Mouse (Mus musculus) lung, embryonic 15.5 days (tissue): ENCODE results near the gene Bend3. TPM values are rescaled to one million over a fixed set of nuclear protein-coding genes. Genes with fewer than 3 reads are reported as not detected.
"Not testable (repeated sequence)": the region's sequence is repeated elsewhere in the genome, so short reads cannot be mapped to it uniquely, and the experiment has no call there.

Experiments
- ATAC-seq: fragments of 200-750 bp; cut with Nextera tagmentation; 2 replicates; pipeline ENCODE4 v1.8.0; 2017; ENCODE audit warnings: moderate number of reproducible peaks, borderline replicate concordance; ENCODE audit not compliant: low FRiP score, low TSS enrichment; ENCODE audit errors: extremely low read depth
- H3K27ac ChIP-seq: fragments of 300-500 bp; sonication (generic); 2 replicates; pipeline ENCODE4 v1.5.1; 2015; ENCODE audit warnings: moderate library complexity, mild to moderate bottlenecking, inconsistent platforms
- H3K27me3 ChIP-seq: fragments of 300-500 bp; sonication (generic); 2 replicates; pipeline ENCODE4 v1.6.1; 2015; ENCODE audit warnings: inconsistent platforms
- H3K36me3 ChIP-seq: fragments of 300-500 bp; sonication (generic); 2 replicates; pipeline ENCODE4 v1.6.1; 2015; ENCODE audit warnings: inconsistent platforms
- H3K4me1 ChIP-seq: fragments of 300-500 bp; sonication (generic); 2 replicates; pipeline ENCODE4 v1.6.1; 2015; ENCODE audit warnings: inconsistent platforms
- H3K4me2 ChIP-seq: fragments of 300-500 bp; sonication (generic); 2 replicates; pipeline ENCODE4 v1.6.1; 2015; ENCODE audit warnings: inconsistent platforms, mild to moderate bottlenecking, moderate library complexity
- H3K4me3 ChIP-seq: fragments of 300-500 bp; sonication (generic); 2 replicates; pipeline ENCODE4 v1.5.1; 2015; ENCODE audit warnings: mild to moderate bottlenecking, inconsistent platforms
- H3K9ac ChIP-seq: fragments of 300-500 bp; sonication (generic); 2 replicates; pipeline ENCODE4 v1.6.1; 2015; ENCODE audit warnings: inconsistent platforms
- H3K9me3 ChIP-seq: fragments of 300-500 bp; sonication (generic); 2 replicates; pipeline ENCODE4 v1.6.1; 2016; ENCODE audit warnings: inconsistent platforms
- WGBS: fragments of 180-500 bp; shearing (Covaris S2); methylation state at CpG from one replicate; pipeline ENCODE4 v1.1.7; 2015; 5-methylcytosine and 5-hydroxymethylcytosine counted together
- polyA plus RNA-seq: library from polyadenylated mRNA; unstranded; fragments of >200 nt; fragmentation: Nextera tagmentation; extraction: Ambion mirVana; gene quantifications from 2 replicates; pipeline ENCODE4 v1.2.1, GENCODE M21; 2015

Gene Bend3
- polyA plus RNA-seq, 1 experiment from 2014 or later, result 4.3 TPM

DNA sequence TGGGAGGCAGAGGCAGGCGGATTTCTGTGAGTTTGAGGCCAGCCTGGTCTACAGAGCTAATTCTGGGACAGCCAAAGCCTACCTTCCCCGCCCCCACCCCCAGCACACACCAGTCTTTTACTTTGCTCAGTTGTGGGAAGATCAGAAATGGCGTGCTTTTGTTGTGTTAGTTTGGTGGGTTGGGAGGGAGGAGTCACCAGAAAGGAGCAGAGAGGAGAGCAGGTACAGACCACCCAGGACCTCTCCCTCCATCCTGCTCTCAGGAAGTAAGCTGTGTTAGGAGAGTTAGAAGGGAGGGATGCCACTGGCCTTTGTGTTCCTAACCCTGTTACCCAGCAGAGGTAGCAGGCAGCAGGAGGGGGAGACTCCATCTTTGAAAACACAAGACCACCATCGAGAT, 28.4 kb downstream of the Bend3 start:
- ATAC-seq, result no peak
- Histone ChIP-seq H3K9ac (no peak overlapping the region), H3K4me1 (no peaks in the 10 kb centered on the region), H3K4me3 (no peak overlapping the region), H3K4me2 (no peak overlapping the region), H3K27ac (no peak overlapping the region), H3K36me3 (peaks cover 29% of the 10 kb centered on the region), H3K9me3 (no peaks in the 10 kb centered on the region), H3K27me3 (no peaks in the 10 kb centered on the region)
- WGBS, result 68% methylated on average over 4 of the region's 4 CpGs

DNA sequence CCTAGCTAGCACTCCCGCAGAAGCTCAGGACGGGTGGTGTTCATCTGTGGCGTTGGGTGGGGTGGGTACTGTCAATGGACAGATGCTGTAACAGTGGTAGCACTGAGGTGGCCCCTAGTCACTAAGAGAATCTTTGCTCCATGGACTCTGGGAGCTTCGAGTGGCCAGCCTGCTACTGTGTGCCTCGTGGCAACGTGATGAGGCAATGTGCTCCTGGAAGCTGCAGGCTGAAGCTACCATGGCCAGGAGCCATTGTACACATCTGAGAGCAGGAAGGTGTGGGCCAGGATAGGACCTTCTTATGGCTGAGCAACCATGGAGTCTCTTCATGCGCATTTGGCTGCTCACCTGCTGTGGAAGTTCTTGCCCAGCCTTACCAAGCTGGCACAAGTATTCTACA, 30.6 kb downstream of the Bend3 start:
- Histone ChIP-seq H3K9ac (no peak overlapping the region), H3K36me3 (peaks cover 38% of the 10 kb centered on the region), H3K4me1 (no peaks in the 10 kb centered on the region), H3K27me3 (no peaks in the 10 kb centered on the region), H3K4me3 (no peak overlapping the region), H3K27ac (no peak overlapping the region), H3K9me3 (no peaks in the 10 kb centered on the region), H3K4me2 (no peak overlapping the region)
- ATAC-seq, result no peak
- WGBS, result 91% methylated on average over 7 of the region's 7 CpGs

GRCm38 (mm10) chr10:43512976-43513375, 34.3 kb downstream of the Bend3 start:
- Histone ChIP-seq H3K4me2 (no peak overlapping the region), H3K27ac (no peak overlapping the region)
- WGBS, result 88% methylated on average over 10 of the region's 10 CpGs

DNA sequence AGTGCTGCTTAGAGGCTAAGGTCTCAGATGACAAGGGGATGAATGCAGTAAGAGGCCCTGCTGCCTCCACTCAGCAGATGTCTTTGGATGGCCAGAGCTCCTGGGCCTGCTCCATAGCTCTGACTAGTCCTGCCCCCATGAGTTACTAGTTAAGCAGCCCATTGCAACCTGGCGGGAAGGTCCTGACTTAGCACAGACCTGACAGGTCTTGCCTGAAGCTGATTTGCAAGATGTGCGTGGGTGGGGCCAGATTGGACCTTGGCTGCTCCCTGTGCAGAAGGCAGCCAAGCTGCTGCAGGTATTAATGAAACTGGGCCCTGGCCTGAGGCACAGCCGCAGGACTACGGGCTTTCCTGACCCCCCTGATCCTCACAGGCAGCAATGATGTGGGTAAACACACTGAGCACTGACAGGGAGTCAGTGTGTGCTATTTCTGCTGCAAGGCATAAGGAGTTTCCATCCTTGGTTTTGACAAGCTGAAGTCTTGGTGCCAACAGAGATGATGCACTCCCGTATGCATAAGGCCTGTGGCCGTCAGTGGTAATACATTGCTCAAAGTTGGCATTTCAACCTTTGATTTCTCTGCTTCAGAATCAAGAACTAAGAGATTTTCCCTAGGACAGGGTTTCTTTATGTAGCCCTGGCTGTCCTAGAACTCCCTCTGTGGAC, 38.5 kb downstream of the Bend3 start:
- Histone ChIP-seq H3K36me3 (peaks cover 9% of the 10 kb centered on the region; the same call in 1 of the 2 replicates), H3K9me3 (no peaks in the 10 kb centered on the region), H3K4me2 (no peak overlapping the region), H3K9ac (no peak overlapping the region), H3K27me3 (no peaks in the 10 kb centered on the region), H3K4me1 (peaks cover 18% of the 10 kb centered on the region; the same call in 1 of the 2 replicates), H3K27ac (peak overlapping the region; percentile 69; the same call in 1 of the 2 replicates), H3K4me3 (no peak overlapping the region)
- no peak for ATAC-seq
- 65% methylated on average over 6 of the region's 6 CpGs for WGBS

More at GRCm38 (mm10) chr10:43512976-43513375, 34.3 kb downstream of the Bend3 start:
- H3K9ac ChIP-seq, result no peak overlapping the region
- H3K36me3 ChIP-seq, result peaks cover 34% of the 10 kb centered on the region
- no peaks in the 10 kb centered on the region for H3K27me3 ChIP-seq
- H3K4me1 ChIP-seq, result peaks cover 11% of the 10 kb centered on the region; the same call in 1 of the 2 replicates
- H3K4me3 ChIP-seq, result no peak overlapping the region
- H3K9me3 ChIP-seq, result no peaks in the 10 kb centered on the region
- no peak for ATAC-seq

DNA sequence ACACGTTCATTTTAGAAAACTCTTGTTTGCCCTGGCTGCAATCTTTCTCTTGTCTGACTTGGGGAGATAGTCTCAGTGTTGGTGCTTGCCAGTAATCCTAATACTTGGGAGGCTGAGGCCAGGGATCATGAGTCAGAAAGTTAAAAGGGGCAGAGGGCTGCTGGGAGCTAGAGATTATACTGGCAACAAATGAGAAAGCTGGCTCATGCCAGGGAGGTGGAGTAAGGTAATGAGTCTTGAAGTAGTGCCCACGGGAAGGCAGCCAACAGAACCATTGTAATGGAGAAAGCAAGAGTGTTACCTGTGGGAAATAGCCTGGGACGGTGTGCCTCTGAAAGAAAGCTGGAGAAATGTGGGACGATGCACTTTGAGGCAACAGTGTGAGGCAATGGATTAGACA, 39.2 kb downstream of the Bend3 start:
- Histone ChIP-seq H3K27me3 (no peaks in the 10 kb centered on the region), H3K36me3 (0 out of 2 replicates have a peak, but pooled peaks cover 6% of the 10 kb centered on the region), H3K9me3 (no peaks in the 10 kb centered on the region), H3K27ac (peak overlapping the region; percentile 69), H3K4me3 (no peak overlapping the region; the same call in 1 of the 2 replicates), H3K9ac (no peak overlapping the region), H3K4me1 (peaks cover 18% of the 10 kb centered on the region; the same call in 1 of the 2 replicates), H3K4me2 (peak overlapping the region; percentile 34)
- WGBS, result 25% methylated on average over 4 of the region's 4 CpGs
- no peak for ATAC-seq

GRCm38 (mm10) chr10:43518368-43518767, 39.7 kb downstream of the Bend3 start:
- Histone ChIP-seq H3K27me3 (no peaks in the 10 kb centered on the region), H3K4me2 (peak overlapping the region; percentile 34), H3K4me3 (no peak overlapping the region; the same call in 1 of the 2 replicates), H3K9me3 (no peaks in the 10 kb centered on the region), H3K27ac (peak overlapping the region; percentile 69), H3K4me1 (peaks cover 18% of the 10 kb centered on the region; the same call in 1 of the 2 replicates), H3K36me3 (0 out of 2 replicates have a peak, but pooled peaks cover 6% of the 10 kb centered on the region), H3K9ac (no peak overlapping the region)
- WGBS, result 38% methylated on average over 12 of the region's 13 CpGs
- ATAC-seq, result peak; percentile 61

DNA sequence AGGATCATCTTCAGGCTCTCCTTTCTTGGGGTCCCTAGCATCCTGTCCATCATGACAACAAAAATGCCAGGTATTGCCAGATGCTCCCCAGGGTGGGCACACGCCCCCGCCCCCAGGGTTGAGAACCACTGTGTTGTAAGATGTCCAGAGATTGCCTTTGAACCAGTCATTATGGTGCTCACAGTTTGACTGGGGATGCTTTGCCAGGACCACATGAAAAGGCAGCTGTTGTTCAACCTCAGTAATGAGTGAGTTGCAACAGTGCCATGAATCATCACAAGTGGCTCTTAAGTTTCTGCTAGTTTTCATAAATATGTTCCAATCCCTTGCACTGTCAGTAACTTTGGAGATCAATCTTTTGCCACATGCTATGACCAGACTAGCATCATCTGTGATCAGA, 41.3 kb downstream of the Bend3 start:
- Histone ChIP-seq H3K27ac (no peak overlapping the region), H3K4me2 (no peak overlapping the region), H3K27me3 (no peaks in the 10 kb centered on the region), H3K4me3 (no peak overlapping the region), H3K9ac (no peak overlapping the region), H3K9me3 (no peaks in the 10 kb centered on the region), H3K4me1 (peaks cover 18% of the 10 kb centered on the region; the same call in 1 of the 2 replicates), H3K36me3 (no peaks in the 10 kb centered on the region)
- 93% methylated on average over 2 of the region's 2 CpGs for WGBS
- no peak for ATAC-seq

DNA sequence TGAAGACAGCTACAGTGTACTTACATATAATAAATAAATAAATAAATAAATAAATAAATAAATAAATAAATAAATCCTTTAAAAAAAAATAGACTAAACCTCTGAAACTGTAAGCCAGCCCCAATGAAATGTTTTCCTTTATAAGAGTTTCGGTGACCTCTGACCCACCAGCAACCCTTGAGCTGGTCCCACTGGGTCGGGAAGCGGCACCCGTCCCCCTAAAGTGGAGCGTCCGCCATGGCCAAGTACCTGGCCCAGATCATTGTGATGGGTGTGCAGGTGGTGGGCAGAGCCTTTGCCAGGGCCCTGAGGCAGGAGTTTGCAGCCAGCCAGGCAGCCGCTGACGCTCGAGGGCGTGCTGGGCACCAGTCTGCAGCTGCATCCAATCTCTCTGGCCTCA, 45.3 kb downstream of the Bend3 start, which contains the start of gene Gm9803:
Gene Gm9803, plus strand, starts transcription at position 154 of the 400 bp plus-strand sequence.
- H3K4me2 ChIP-seq, ATAC-seq, H3K4me3 ChIP-seq, H3K9me3 ChIP-seq, H3K27me3 ChIP-seq, H3K27ac ChIP-seq, H3K9ac ChIP-seq, H3K4me1 ChIP-seq: not testable (repeated sequence)
- WGBS, result 96% methylated on average over 10 of the region's 10 CpGs
- peaks cover 23% of the 10 kb centered on the region for H3K36me3 ChIP-seq

- WGBS, result 48% methylated on average over 15 of the region's 15 CpGs
- Histone ChIP-seq H3K9ac (no peak overlapping the region), H3K36me3 (peaks cover 56% of the 10 kb centered on the region)
Measured at GRCm38 (mm10) chr10:43527283-43528269, 48.9 kb downstream of the Bend3 start.

GRCm38 (mm10) chr10:43534382-43534781, 55.8 kb downstream of the Bend3 start:
- WGBS, result 56% methylated on average over 1 of the region's 1 CpGs
- H3K4me3 ChIP-seq, result no peak overlapping the region
- H3K4me2 ChIP-seq, result no peak overlapping the region
- no peaks in the 10 kb centered on the region for H3K27me3 ChIP-seq
- H3K36me3 ChIP-seq, result peaks cover 43% of the 10 kb centered on the region
- no peak overlapping the region for H3K9ac ChIP-seq
- no peak overlapping the region for H3K27ac ChIP-seq
- peaks cover 6% of the 10 kb centered on the region for H3K4me1 ChIP-seq
- no peak for ATAC-seq
- H3K9me3 ChIP-seq, result no peaks in the 10 kb centered on the region

More at GRCm38 (mm10) chr10:43527283-43528269, 48.9 kb downstream of the Bend3 start:
- Histone ChIP-seq H3K9me3 (no peaks in the 10 kb centered on the region), H3K4me2 (no peak overlapping the region), H3K27ac (no peak overlapping the region), H3K27me3 (no peaks in the 10 kb centered on the region), H3K4me1 (no peaks in the 10 kb centered on the region), H3K4me3 (no peak overlapping the region)
- no peak for ATAC-seq

DNA sequence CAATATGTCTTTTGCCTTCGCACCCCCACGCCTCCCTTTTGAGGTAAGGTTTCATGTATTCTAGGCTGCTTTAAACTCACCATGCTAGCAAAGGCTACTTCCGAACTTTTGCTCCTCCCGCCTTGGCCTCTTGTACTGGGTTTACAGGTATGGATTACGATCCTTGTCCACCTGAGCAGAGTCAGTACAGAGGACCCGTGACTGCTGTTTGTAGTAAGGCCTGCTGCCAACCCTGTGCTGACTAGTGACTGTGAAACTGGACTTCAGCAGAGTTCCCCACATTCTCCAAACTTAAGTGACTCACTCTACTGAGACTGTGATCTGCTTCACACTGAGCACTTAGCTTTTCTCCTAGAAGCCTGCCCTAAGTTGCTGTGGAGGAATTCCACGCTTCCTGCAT, 59.0 kb downstream of the Bend3 start:
- Histone ChIP-seq H3K4me1 (peaks cover 16% of the 10 kb centered on the region), H3K4me3 (no peak overlapping the region), H3K9ac (no peak overlapping the region), H3K27ac (no peak overlapping the region), H3K4me2 (no peak overlapping the region), H3K36me3 (peaks cover 14% of the 10 kb centered on the region), H3K27me3 (no peaks in the 10 kb centered on the region), H3K9me3 (no peaks in the 10 kb centered on the region)
- no peak for ATAC-seq
- 89% methylated on average over 7 of the region's 7 CpGs for WGBS
